Mouse (Mus musculus) leukemia stem cell, adult 10-12 weeks (primary cell): Measurements from ENCODE around the gene Vhl. TPM values are rescaled to one million over a fixed set of nuclear protein-coding genes. Genes with fewer than 3 reads are reported as not detected.

ENCODE experiments used
- polyA plus RNA-seq: library from polyadenylated mRNA; stranded (reverse); fragments of >175 nt; gene quantifications from 2 replicates; pipeline ENCODE4 v1.2.3, GENCODE M21; 2012; ENCODE audit warnings: low replicate concordance

The Vhl gene
- polyA plus RNA-seq, result 6.5 and 10.1 TPM in 2 replicates

DNA sequence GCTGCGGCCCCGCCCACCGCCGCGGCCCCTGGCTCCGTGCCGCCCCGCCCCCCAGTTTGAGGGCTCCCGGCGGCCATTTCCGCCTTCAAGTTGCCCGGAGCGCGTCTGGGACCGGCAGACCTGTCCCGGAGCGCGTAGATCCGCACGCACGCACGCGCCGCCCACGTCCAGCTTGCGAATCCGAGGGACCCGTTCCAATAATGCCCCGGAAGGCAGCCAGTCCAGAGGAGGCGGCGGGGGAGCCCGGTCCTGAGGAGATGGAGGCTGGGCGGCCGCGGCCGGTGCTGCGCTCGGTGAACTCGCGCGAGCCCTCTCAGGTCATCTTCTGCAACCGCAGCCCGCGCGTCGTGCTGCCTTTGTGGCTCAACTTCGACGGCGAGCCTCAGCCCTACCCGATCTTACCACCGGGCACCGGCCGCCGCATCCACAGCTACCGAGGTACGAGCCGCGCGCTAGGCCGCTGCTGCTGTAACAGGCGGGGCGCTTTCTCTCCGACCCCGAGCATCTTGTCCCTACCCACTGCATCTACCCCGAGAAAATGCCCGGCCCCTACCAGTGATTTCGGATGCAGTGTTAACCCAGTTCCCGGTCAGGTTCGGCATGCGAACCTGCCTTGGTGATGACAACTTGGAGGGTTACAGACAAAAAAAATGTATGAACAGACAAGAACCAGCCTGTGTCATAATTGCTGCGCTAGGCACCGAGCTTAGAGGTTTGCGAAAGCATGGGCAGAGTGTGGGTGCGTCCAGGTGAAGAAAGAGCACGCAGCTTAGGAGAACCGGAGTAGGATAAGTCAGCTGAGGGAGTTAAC, at the start of gene Vhl:
Gene Vhl, plus strand, starts transcription at position 19 of the 811 bp plus-strand sequence.

DNA sequence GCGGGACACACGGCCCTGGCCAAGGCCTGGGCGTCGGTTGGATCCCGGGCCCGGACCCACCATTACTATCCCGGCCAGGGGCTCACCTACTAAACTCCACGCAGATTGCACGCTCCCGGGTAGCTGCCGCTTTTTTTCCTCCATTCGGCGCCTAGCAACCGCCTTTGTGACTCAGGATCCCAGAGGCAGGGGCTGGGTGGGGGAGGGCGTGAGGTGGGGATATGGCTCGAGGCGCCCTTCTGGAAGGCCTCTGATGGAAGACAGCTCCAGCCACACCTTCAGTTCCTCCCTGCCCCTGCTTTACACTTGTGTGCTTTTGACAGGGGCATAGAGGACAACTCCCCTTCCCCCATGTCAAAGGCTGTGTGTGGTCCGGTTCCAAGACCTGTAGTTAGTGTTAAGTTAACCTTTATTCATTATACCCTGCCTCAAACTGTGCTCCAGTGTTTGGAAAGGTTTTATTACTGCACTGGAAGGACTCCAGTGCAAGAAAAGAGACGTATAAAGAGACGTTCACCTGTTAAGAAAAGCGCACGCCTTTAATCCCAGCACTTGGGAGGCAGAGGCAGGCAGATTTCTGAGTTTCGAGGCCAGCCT, 23.1 kb upstream of the Vhl start, which contains the start of gene Fancd2os:
Gene Fancd2os, minus strand, starts transcription at position 173 of the 597 bp plus-strand sequence.

DNA sequence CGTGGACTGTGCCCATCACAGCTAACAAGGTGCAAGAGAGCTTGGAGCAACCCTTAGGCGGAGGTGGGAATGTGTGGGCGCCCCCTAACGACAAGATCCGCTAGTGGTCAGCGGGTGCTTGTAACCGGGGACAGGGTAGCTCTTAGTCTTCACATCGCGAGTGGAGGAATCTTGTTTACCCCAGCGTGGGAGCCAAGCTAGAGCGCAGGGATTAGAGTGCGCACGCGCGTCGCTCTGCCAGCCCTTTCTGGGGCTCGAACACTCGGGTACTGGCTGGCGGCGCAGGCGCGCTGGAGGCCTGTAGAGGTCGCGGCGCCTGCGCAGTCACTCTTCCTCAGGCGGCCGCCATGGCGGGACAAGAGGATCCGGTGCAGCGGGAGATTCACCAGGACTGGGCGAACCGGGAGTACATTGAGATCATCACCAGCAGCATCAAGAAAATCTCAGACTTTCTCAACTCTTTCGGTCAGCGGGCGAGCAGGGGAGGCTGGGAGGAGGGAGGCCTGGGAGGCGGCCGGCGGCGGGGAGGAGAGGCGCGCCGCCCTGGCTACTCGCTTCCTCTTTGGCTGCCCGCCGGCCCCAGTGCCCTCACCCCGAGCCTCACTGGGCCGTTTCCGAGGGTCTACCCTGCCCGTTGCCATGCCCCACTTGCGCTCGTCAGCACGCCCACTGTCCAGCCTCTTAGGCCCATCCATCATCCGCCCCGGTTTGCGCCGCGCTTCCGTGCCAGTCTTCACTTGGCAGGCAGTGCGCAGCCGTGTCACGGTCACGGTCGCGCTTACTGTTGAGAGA, 19.1 kb upstream of the Vhl start, which contains the start of gene Brk1:
Gene Brk1, plus strand, starts transcription at position 341 of the 792 bp plus-strand sequence.

DNA sequence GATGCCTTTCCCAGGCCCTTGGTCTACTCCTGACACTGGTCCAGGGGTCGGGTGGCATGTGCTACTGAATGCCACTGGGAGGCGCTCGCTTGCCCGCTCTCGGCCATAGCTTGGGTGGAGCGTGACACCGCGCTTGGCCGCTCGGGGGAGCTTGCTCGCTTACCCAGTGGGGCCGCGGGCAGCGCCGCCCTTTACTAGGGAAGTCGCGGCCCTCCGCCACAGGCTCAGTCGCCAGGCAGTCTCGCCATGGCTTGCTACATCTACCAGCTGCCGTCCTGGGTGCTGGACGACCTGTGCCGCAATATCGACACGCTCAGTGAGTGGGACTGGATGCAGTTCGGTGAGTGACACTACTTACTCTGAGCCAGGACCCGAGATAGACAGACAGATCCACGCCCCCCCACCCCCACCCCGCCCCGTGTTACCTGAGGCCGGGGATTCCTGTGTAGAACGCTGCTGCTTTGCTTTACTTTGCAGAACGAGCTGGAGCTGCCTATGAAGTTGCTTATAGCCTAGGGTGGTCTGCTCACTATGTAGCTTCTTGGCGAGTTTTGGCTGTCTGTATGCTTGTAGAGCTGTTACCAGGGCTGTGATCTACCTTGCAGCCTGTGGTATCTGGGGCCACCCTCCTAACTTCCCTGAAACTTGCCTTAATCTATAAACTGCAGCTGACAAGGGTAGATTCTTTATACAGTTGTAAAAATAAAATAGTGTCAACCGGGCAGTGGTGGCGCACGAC, 14.7 kb downstream of the Vhl start, which contains the start of gene Irak2:
Gene Irak2, plus strand, starts transcription at position 166 of the 739 bp plus-strand sequence.

Other genes starting within 250 kb of the Vhl start
- 41.4 and 52.6 TPM in 2 replicates for gene Tada3, start 246.1 kb upstream of the Vhl start, polyA plus RNA-seq
- gene Arpc4, start 245.8 kb upstream of the Vhl start, polyA plus RNA-seq, result 409 and 484 TPM in 2 replicates
- 5.9 and 6.1 TPM in 2 replicates for gene Ttll3, start 234.7 kb upstream of the Vhl start, polyA plus RNA-seq
- gene Rpusd3, start 204.6 kb upstream of the Vhl start, polyA plus RNA-seq, result 135 and 164 TPM in 2 replicates
- gene Cidec, start 188.2 kb upstream of the Vhl start, polyA plus RNA-seq, result not detected in 2 replicates
- 8.9 and 12.8 TPM in 2 replicates for gene Jagn1, start 181.4 kb upstream of the Vhl start, polyA plus RNA-seq
- gene Il17re, start 165.5 kb upstream of the Vhl start, polyA plus RNA-seq, result 0.08 TPM in 1 of 2 replicates, not detected in the other
- 2.5 and 3.0 TPM in 2 replicates for gene Il17rc, start 152.5 kb upstream of the Vhl start, polyA plus RNA-seq
- gene Creld1, start 140.7 kb upstream of the Vhl start, polyA plus RNA-seq, result 25.7 and 65.0 TPM in 2 replicates
- gene Prrt3, start 122.0 kb upstream of the Vhl start, polyA plus RNA-seq, result 0.06 TPM in 1 of 2 replicates, not detected in the other
- gene Emc3, start 92.3 kb upstream of the Vhl start, polyA plus RNA-seq, result 54.1 and 74.3 TPM in 2 replicates
- 0.74 and 3.2 TPM in 2 replicates for gene Fancd2, start 92.3 kb upstream of the Vhl start, polyA plus RNA-seq
- not detected in 2 replicates for gene Fancd2os, start 23.2 kb upstream of the Vhl start, polyA plus RNA-seq
- 7.0 and 22.1 TPM in 2 replicates for gene Brk1, start 19.2 kb upstream of the Vhl start, polyA plus RNA-seq
- 57.1 and 103 TPM in 2 replicates for gene Irak2, start 14.5 kb downstream of the Vhl start, polyA plus RNA-seq
- gene Tatdn2, start 73.1 kb downstream of the Vhl start, polyA plus RNA-seq, result 46.3 and 62.3 TPM in 2 replicates
- gene Ghrl, start 95.9 kb downstream of the Vhl start, polyA plus RNA-seq, result not detected in 2 replicates
- 10.2 and 29.8 TPM in 2 replicates for gene Sec13, start 116.8 kb downstream of the Vhl start, polyA plus RNA-seq